Mouse (Mus musculus): ENCODE data around the gene Eif4a2.

The Eif4a2 gene

DNA sequence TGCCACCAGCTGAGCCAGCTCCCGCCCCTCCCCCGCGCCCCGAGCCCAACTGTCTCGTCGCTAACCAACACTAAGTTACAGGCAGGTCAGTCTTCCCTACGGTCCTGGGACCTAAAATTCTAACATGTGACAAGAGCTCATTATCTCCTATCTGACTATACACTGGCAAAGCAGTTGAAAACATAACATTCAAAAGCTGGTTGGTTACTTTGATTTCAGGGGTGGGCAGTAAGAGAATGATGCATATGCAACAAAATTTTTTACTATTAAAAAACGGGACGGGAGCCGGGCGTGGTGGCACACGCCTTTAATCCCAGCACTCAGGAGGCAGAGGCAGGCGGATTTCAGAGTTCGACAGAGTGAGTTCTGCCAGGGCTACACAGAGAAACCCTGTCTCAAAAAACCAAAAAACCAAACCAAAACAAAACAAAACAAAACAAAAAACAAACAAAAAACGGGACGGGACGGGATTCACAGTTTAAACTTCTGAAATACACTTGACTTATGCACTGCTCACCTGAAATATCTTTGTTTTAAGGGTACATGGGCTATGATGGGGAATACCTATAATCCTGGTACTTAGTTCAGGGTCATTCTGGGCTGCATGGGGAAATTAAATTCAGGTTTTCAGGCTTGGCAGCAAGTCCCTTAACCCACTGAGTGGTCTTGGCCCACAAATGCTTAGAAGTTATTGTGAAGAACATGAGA is 4.1 kb upstream of the Eif4a2 start:
- no peak for DNase-seq (ENCODE audit: extremely low read depth, low read depth, low spot score)

DNA sequence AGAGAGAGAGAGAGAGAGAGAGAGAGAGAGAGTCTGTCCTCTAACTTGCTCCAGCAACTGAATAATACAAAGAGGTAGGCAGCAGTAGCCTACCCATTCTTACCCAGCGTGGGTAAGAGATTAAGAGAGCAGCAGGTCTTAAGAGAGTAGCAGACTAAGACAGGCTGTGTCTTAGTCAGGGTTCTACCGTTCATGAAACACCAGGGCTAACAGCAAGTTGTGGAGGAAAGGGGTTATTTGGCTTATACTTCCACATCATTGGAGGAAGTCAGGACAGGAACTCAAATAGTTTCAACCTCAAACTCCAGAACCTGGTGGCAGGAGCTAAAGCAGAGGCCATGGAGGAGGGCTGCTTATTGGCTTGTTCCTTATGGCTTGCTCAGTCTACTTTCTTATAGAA is 3.4 kb upstream of the Eif4a2 start:
- DNase-seq (ENCODE audit: extremely low read depth, low read depth, low spot score) = no peak

DNA sequence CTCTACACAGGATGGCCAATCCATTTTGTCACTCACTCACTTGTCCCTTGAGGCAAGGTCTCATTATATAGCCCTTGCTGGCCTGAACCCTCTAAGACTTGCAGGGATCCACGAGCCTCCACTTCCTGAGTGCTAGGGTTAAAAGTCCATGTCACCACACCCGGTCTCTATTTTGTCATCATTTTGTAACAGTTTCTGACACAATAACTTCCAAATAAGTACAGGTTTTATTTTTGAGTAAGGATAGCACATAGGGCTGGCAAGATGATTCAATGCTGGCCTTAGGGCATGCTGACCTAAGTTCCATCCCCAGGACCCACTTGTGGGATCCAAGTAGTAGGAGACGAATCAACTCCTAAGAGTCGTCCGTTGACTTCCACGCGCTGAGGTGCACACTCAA is 1.1 kb upstream of the Eif4a2 start:
- no peak for DNase-seq (ENCODE audit: extremely low read depth, low read depth, low spot score)

DNA sequence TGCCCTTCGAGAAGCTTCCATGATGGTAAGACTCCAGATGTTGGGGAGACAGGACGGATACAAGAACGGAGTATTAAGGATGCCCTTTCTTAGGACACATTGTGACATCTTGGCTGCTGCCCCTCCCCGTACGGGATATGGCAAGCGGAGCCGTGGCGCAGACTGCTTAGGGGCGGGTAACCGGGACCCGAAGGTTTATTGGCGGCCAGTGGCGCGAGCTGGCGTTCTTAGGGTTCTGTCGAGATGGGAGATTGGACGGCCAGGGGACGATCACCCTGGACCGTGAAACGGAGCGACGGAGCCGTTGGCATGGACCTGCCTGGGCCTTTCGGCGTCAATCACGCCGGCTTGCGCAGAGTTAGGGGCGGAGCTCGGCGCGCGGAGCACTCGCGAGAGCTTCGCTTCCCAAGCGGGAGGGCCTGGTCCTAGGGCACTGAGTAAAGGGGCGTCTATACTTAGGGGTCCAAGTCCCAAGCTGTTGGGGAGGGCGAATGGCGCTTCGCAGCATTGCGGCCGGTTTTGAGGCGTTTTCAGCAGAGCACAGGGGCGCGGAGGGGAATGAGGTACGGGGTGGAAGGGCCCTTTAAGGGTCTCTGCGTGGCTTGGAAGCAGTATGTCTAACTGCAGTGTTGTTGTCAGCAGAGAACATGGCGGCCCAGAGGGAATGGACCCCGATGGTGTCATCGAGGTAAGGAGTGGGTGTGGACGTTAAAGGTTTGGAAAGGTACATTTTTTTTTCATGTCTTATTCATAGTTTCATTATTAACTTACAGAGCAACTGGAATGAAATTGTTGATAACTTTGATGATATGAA is 909 bp downstream of the Eif4a2 start:
- DNase-seq (ENCODE audit: extremely low read depth, low read depth, low spot score) = no peak

DNA sequence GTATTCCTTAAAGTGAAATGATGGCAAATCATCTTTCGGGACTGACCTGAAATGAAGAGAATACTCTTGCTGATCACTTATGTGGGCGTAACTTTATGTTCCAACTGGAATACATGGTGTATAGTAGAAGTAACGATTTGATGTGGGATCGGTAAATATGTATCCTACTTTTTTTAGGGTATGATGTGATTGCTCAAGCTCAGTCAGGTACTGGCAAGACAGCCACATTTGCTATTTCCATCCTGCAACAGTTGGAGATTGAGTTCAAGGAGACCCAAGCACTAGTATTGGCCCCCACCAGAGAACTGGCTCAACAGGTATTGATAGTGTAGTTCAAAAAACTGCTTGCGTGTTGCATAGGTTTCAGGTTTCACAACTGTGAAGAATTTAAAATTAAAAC is 1.7 kb downstream of the Eif4a2 start:
- no peak for DNase-seq (ENCODE audit: extremely low read depth, low read depth, low spot score)

DNA sequence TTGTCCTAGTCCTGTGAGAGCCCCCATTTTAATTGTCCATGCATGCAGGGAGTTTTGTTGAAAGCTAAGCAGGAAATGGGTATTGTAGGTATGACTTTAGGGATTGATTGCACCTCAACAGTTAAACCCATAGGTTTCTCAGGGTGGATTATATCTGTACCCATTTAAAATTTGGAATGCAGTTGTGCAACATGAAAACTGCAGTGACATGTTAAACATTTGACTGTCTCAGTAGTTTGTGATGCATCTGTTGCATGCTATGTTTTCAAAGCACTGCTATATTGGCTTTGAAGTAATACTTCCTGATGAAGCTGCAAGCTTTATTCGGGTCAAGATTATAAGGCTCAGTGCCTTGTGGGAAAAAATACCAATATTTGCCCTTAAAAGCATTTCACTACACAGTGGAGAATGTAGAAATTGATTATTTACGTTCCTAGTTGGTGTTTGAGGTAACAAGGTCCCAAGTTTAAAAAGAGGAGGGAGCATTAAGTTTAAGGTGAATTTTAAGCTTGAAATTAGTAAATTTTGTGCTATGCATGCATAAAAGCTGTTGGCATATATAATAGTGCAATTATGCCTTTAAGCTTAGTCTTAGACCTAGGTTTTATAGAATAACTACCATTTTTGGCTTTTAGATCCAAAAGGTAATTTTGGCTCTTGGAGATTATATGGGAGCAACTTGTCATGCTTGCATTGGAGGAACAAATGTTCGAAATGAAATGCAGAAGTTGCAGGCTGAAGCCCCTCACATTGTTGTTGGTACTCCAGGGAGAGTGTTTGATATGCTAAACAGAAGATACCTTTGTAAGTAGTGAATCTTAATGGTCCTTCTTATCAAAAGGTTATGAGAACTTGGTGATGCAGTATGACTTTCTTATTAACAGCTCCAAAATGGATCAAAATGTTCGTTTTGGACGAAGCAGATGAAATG is 2.4 kb downstream of the Eif4a2 start:
- DNase-seq (ENCODE audit: extremely low read depth, low read depth, low spot score) = no peak

DNA sequence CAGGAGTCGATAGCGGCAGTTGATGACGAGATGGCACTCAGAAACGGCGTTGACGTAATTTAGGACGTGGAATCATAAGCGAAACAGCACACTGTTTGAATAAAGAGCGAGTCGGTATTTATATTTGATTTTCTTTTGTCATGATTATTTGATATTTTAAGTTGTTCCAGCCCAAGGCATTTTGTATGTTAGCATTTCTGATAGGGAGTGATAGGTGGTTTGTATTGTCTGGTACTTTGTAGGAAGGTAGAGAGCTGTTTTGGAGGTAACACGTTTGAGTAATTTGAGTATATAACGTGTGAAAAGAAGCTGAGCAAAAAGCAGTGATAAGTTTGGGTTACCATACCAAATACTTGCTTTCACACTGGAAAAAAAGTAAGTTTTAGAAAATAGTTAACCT is 5.1 kb downstream of the Eif4a2 start:
- DNase-seq (ENCODE audit: extremely low read depth, low read depth, low spot score) = no peak

DNA sequence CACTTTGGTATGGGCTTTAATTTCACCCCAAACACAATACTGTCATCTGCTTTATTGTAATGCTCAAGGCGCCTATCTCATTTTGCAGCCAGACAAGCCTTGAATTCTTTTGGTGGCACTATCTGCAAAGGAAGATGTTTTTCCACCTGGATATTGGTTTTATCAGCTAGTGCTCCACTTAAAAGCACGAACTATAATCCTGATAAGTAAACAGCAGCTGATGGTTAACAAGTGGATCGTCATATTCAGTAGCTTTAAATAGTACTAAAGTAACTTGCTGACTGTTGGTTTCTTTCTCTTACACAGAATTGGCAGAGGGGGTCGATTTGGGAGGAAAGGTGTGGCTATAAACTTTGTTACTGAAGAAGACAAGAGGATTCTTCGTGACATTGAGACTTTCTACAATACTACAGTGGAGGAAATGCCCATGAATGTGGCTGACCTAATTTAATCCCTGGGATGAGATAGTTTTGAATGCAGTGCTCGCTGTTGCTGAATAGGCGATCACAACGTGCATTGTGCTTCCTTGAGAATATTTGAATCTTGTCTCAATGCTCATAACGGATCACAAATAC is 5.7 kb downstream of the Eif4a2 start:
- DNase-seq (ENCODE audit: extremely low read depth, low read depth, low spot score) = no peak

DNA sequence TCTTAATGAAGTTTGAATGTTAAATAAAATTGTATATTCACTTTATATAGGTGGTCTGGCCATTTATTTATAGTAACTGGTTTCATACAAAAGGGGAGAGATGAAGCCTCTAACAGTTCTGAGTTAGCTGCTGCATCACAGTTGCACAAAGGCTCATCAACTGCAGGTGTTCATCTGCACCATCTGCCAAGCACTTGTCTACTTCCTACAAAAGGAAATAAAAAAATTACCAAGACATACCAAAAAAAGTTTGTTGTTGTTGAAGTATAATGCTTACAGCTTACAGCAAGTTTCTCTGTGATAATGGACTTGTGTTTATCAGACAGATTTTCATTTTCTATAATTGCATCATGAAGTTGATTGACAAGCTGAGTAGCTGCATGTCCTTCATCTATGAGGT is 6.7 kb downstream of the Eif4a2 start:
- no peak for DNase-seq (ENCODE audit: extremely low read depth, low read depth, low spot score)

DNA sequence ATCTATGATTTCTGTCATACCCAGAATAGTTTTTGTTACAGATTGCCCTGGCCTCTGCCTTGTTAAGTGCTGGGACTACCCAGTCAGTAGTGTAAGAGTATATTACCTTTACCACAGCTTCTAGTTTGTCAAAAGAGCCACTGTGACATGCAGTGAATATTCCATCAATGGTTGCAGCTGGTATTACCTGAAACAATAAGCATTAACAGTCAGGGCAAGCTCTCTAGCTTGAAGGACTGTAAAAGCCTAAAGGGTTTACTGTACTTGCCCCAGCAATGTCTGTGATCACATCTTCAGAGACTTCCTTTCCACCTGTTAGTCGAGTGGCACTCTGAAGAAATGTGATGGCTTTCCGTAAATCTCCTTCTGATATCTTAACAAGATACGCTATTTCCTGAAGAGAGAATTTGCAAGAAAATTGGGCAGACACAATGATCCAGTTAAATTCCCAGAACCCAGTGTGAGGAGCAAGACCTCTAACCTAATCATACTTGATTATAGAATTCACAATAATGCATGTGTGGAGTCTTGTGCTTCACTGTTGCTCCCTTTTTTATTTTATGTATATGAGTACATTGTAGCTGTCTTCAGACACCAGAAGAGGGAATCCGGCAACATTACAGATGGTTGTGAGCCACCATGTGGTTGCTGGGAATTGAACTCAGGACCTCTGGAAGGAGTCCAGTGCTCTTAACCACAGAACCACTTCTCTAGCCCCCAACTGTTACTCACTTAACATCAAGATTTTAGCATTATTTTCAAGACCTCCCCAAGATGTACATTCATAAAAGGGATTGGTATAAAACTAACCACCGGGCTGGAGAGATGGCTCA is 7.3 kb downstream of the Eif4a2 start:
- DNase-seq (ENCODE audit: extremely low read depth, low read depth, low spot score) = no peak

DNA sequence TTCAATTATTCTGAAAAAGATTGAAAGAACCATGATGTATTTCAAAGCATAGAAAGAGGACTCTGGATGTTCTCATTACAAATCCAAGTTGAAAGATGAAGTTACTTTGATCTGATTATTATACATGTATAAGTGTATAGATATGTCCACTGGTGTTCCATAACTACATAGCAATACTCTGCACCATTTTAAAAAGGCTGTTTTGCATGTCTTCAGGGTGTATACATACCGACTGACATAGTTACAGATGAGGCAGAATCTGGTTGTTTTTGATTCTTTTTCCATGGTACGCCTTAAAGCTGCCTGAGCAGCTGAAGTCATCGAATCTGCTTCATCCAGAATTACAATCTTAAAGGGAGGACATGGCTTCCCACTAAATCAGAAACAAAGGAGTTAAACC is 8.2 kb downstream of the Eif4a2 start:
- DNase-seq (ENCODE audit: extremely low read depth, low read depth, low spot score) = no peak

DNA sequence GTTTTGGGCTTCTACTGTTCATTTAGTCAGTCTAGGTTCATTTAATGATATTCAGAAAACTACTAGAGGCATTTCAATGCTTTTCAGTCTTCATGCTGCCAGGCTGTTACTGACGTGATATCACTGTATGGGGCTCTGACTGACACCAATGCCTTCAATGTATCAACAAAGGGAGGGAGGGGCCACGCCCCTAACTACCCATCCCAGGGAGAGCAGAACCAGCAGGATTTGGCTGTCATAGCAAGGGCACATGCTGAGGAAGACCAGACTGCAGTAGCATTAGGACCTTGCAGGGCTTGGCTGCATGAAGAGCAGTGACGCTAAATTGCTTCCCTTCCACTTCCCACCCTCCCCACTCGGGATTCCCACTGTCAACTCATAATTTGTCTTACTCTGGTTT is 9.9 kb downstream of the Eif4a2 start:
- DNase-seq (ENCODE audit: extremely low read depth, low read depth, low spot score) = no peak

DNA sequence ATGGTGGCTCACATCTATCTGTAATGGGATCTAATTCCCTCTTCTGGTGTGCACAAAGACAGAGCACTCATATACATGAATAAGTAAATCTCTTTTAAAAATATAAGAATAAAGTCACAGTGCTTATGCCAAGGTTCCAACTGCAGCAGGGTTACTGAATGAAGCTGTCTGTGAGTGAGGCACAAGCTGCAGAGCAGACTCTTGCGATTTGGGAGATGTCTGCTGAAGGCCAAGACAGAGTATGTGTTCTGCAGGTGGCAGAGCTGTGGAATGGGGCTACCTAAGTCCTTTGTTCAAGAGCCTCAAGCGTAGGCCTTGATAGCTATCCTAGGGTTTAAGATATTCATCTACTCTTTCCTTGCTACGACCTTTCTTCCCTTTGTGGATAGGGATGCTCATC is 15.2 kb downstream of the Eif4a2 start:
- no peak for DNase-seq (ENCODE audit: extremely low read depth, low read depth, low spot score)

DNA sequence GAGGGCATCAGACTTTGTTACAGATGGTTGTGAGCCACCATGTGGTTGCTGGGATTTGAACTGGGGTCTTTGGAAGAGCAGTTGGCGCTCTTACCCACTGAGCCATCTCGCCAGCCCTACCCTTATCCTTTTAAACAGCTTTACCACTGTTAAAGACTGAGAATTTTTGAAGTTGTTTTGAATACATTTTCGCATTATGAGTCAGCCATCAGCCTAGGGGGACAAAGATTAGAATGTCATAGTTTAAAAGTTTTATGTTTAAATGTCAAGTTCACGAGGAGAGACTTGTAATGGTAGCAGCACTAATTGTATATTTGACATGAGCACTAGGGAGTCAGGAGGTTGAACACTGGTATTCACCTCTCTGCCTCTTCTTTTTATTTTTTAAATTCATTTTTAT is 15.9 kb downstream of the Eif4a2 start:
- DNase-seq (ENCODE audit: extremely low read depth, low read depth, low spot score) = no peak

DNA sequence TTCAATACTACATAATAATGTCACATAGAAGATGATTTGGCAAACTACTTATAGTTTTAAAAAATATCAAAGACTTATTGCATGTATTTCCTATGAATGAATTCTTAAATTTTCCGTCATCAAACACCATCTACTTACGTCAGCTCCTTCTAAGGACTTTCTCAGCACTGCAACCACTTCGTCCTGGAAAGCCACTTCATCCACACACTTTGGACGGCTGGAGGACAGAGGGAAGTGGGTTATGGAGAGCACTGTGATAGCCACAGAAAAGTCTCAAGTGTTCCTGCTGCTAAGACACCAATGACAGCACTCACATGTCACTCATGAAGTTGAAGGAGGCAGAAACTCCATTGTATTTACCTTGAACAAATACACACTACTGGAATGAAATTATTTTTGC is 17.2 kb downstream of the Eif4a2 start:
- no peak for DNase-seq (ENCODE audit: extremely low read depth, low read depth, low spot score)

DNA sequence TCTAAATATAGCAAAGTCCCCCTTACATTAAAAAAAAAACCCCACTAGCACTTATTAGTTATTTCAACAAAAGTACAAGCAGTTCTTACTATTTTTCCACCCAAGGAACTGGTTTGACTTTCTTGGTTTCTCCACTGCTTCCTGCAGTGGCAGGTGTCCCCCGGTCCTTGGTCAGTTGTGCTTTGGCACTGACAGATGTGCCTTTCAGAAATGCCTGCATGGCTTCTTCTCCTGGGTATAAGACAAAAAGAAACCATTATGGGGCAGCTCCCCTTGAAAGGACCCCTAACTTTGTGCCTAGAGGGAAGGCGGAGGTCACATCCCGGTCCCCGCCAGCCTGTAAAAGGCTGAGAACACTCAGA is 20.0 kb downstream of the Eif4a2 start:
- no peak for DNase-seq (ENCODE audit: extremely low read depth, low read depth, low spot score)

DNA sequence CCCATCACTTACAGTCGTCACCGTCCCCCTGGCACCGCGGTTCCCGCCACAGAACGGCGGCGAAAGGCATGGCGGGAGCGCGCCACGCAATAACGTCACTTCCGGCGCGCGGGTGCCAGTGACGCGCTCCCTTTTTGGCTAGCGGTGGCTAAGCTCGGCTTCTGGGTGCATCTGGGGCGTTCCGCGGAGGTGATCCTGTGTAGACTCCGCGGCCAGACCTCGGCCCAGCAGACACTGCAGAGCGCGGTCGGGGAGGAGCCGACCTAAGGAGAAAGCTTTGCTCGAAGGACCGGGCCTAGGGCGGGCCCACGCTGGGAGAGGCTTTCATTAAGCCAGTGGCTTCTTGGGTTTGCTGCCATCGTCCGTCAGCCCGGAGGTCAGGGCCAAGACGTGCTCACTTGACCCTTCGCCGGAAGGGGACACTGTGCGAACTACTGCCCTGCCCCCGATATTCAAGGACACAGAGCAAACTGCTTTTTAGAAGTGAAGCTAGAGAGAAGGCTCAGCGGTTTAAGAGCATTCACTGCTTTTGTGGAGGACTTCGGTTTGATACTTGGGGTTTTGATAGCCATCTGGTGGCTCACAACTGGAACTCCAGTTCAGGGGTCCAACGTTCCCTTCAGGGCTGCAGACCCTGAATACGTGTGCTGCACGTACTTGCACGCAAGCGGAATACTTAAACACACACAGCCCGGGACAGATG is 20.6 kb downstream of the Eif4a2 start, which contains the start of gene Rfc4:
Rfc4 (minus strand) TSS at position 65 of the 703 bp plus-strand sequence.
- no peak for DNase-seq (ENCODE audit: extremely low read depth, low read depth, low spot score)

DNA sequence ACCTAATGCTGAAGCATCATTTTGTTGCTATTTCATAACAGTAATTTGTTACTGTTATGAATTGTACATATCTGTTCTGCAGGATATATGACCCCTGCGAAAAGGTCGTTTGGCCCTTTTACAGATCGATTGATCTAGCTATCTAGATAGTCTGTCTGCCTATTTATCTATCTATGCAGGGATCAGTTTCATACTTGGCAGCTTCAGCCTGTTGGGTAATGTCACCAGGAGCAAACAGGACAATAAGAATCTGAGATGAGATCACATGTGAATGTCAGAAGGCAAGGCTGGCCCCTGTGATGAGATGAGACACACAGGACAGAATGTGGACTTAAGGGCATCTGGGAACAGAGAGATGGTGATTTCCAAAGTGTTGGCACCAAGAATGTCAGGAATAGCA is 23.1 kb downstream of the Eif4a2 start:
- no peak for DNase-seq (ENCODE audit: extremely low read depth, low read depth, low spot score)

DNA sequence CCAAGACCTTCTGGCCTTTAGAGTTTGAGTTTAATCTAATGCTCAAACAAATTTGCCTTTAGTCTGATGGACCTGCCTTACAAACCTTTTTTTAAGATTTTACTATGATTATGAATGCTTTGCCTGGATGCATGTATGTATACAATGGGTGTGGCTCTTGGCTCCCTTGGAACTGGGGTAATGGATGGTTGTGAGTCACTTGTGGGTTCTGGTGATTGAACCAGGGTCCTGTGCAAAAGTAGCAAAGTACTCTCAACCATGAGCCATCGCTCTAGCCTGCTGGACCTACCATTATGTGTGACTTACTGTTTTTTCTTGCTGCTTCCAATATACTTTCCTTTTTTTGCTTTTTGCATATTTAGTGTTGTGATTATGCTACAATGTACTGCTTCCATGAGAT is 25.1 kb downstream of the Eif4a2 start:
- DNase-seq (ENCODE audit: extremely low read depth, low read depth, low spot score) = no peak

Data from fat pad, adult 2 months (tissue).